Mouse (Mus musculus): ENCODE measurements around the gene Fgf7. TPM values are rescaled to one million over a fixed set of nuclear protein-coding genes. Genes with fewer than 3 reads are reported as not detected.

The Fgf7 gene
- polyA plus RNA-seq, 1 experiment from 2014 or later, result not detected

- Histone ChIP-seq H3K36me3 (no peaks in the 10 kb centered on the region), H3K27ac (no peak overlapping the region), H3K27me3 (replicated peaks) (no peaks in the 10 kb centered on the region; the same call in 1 of the 2 replicates), H3K4me3 (no peak overlapping the region), H3K9ac (no peak overlapping the region), H3K4me2 (no peak overlapping the region), H3K9me3 (replicated peaks) (no peaks in the 10 kb centered on the region), H3K4me1 (no peaks in the 10 kb centered on the region)
- WGBS (ENCODE audit: insufficient replicate concordance), result 58% methylated on average over 7 of the region's 7 CpGs
- ATAC-seq, result no peak
Observed at GRCm38 (mm10) chr2:126038221-126039000, 4.0 kb downstream of the Fgf7 start.

DNA sequence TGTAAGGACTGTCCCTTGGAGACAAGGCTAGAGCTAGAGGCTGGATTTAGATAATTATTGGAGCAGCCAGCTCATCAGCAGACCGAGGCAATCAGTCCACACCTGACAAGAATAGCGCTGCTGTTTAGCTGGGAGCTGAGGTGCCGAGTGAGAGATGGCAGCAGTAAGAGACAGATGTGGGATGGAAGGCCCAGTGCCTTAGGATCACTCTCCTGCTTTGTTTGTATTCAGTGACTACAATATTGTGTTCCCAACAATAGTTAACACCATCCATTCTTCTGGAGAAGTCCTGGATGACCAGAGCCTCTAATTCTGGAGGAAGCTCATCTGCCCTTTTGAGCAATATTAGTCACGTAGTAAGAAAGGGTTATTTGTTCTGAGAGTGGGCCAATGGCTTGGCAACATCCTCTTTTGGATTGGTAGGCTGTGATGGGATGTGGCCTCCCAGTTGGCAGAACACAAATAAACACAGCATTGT lies 5.0 kb downstream of the Fgf7 start:
- H3K9me3 ChIP-seq (replicated peaks), result no peaks in the 10 kb centered on the region
- no peaks in the 10 kb centered on the region; the same call in 1 of the 2 replicates for H3K27me3 ChIP-seq (replicated peaks)
- 52% methylated on average over 4 of the region's 4 CpGs for WGBS (ENCODE audit: insufficient replicate concordance)
- H3K27ac ChIP-seq, result no peak overlapping the region
- H3K4me3 ChIP-seq, result no peak overlapping the region
- H3K4me1 ChIP-seq, result no peaks in the 10 kb centered on the region
- H3K4me2 ChIP-seq, result no peak overlapping the region
- no peak for ATAC-seq
- H3K36me3 ChIP-seq, result no peaks in the 10 kb centered on the region
- no peak overlapping the region for H3K9ac ChIP-seq

- WGBS (ENCODE audit: insufficient replicate concordance), result 54% methylated on average over 2 of the region's 2 CpGs
Observed at GRCm38 (mm10) chr2:126040651-126041050, 6.2 kb downstream of the Fgf7 start.

GRCm38 (mm10) chr2:126041237-126041636 lies 6.8 kb downstream of the Fgf7 start:
- H3K4me2 ChIP-seq, result no peak overlapping the region
- no peak overlapping the region for H3K4me3 ChIP-seq
- H3K9ac ChIP-seq, result no peak overlapping the region
- H3K36me3 ChIP-seq, result no peaks in the 10 kb centered on the region
- H3K27ac ChIP-seq, result no peak overlapping the region
- ATAC-seq, result no peak
- no peaks in the 10 kb centered on the region for H3K9me3 ChIP-seq (replicated peaks)
- H3K27me3 ChIP-seq (replicated peaks), result no peaks in the 10 kb centered on the region; the same call in 1 of the 2 replicates
- H3K4me1 ChIP-seq, result no peaks in the 10 kb centered on the region
- 77% methylated on average over 6 of the region's 6 CpGs for whole genome bisulfite sequencing (ENCODE audit: insufficient replicate concordance)

More at GRCm38 (mm10) chr2:126040651-126041050, 6.2 kb downstream of the Fgf7 start:
- H3K9me3 ChIP-seq (replicated peaks), result no peaks in the 10 kb centered on the region
- no peaks in the 10 kb centered on the region; the same call in 1 of the 2 replicates for H3K27me3 ChIP-seq (replicated peaks)
- no peak overlapping the region for H3K4me2 ChIP-seq
- H3K27ac ChIP-seq, result no peak overlapping the region
- H3K36me3 ChIP-seq, result no peaks in the 10 kb centered on the region
- H3K4me1 ChIP-seq, result no peaks in the 10 kb centered on the region
- no peak for ATAC-seq
- H3K9ac ChIP-seq, result no peak overlapping the region
- no peak overlapping the region for H3K4me3 ChIP-seq

DNA sequence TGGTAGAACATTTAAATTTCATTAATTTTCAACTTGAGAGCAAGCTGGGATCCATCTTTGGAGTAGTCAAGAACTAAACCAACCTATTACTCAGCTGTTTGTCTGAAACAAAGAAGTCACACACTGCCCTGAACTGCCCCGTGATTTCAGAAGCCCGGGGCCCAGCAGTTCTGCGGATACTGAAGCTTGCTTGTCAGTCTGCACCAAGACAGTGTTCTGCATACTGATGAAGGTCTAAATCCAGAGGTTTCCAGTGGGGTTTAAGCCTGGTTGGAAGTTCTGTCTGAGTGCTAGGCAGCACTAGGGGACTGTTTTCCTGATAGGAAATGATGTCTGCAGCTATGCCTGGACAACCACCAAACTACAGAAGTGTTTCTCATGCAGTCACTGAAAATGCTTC lies 8.2 kb downstream of the Fgf7 start:
- Histone ChIP-seq H3K4me3 (no peak overlapping the region), H3K36me3 (no peaks in the 10 kb centered on the region), H3K27ac (no peak overlapping the region), H3K9me3 (replicated peaks) (no peaks in the 10 kb centered on the region), H3K4me2 (no peak overlapping the region), H3K9ac (no peak overlapping the region), H3K4me1 (no peaks in the 10 kb centered on the region), H3K27me3 (replicated peaks) (no peaks in the 10 kb centered on the region)
- no peak for ATAC-seq
- 59% methylated on average over 3 of the region's 3 CpGs for WGBS (ENCODE audit: insufficient replicate concordance)

- no peak for ATAC-seq
- Histone ChIP-seq H3K36me3 (no peaks in the 10 kb centered on the region), H3K27ac (no peak overlapping the region), H3K4me3 (no peak overlapping the region), H3K4me2 (no peak overlapping the region), H3K27me3 (replicated peaks) (no peaks in the 10 kb centered on the region), H3K4me1 (no peaks in the 10 kb centered on the region), H3K9me3 (replicated peaks) (no peaks in the 10 kb centered on the region), H3K9ac (no peak overlapping the region)
- 74% methylated on average over 5 of the region's 5 CpGs for WGBS (ENCODE audit: insufficient replicate concordance)
Observed at GRCm38 (mm10) chr2:126045621-126046020, 11.2 kb downstream of the Fgf7 start.

GRCm38 (mm10) chr2:126052749-126053557 lies 18.5 kb downstream of the Fgf7 start:
- H3K4me2 ChIP-seq, result no peak overlapping the region
- H3K4me3 ChIP-seq, result no peak overlapping the region
- H3K36me3 ChIP-seq, result no peaks in the 10 kb centered on the region
- no peaks in the 10 kb centered on the region for H3K27me3 ChIP-seq (replicated peaks)
- no peak overlapping the region for H3K9ac ChIP-seq
- H3K27ac ChIP-seq, result no peak overlapping the region
- ATAC-seq, result no peak
- H3K4me1 ChIP-seq, result no peaks in the 10 kb centered on the region
- no peaks in the 10 kb centered on the region for H3K9me3 ChIP-seq (replicated peaks)
- WGBS (ENCODE audit: insufficient replicate concordance), result 55% methylated on average over 6 of the region's 6 CpGs

- Histone ChIP-seq H3K4me2 (no peak overlapping the region), H3K9ac (no peak overlapping the region), H3K4me1 (no peaks in the 10 kb centered on the region), H3K27ac (no peak overlapping the region), H3K4me3 (no peak overlapping the region), H3K27me3 (replicated peaks) (no peaks in the 10 kb centered on the region), H3K36me3 (no peaks in the 10 kb centered on the region), H3K9me3 (replicated peaks) (no peaks in the 10 kb centered on the region)
- WGBS (ENCODE audit: insufficient replicate concordance), result 64% methylated on average over 5 of the region's 5 CpGs
- ATAC-seq, result no peak
Observed at GRCm38 (mm10) chr2:126053657-126054056, 19.2 kb downstream of the Fgf7 start.

GRCm38 (mm10) chr2:126060595-126060994 lies 26.1 kb downstream of the Fgf7 start:
- ATAC-seq, result no peak

DNA sequence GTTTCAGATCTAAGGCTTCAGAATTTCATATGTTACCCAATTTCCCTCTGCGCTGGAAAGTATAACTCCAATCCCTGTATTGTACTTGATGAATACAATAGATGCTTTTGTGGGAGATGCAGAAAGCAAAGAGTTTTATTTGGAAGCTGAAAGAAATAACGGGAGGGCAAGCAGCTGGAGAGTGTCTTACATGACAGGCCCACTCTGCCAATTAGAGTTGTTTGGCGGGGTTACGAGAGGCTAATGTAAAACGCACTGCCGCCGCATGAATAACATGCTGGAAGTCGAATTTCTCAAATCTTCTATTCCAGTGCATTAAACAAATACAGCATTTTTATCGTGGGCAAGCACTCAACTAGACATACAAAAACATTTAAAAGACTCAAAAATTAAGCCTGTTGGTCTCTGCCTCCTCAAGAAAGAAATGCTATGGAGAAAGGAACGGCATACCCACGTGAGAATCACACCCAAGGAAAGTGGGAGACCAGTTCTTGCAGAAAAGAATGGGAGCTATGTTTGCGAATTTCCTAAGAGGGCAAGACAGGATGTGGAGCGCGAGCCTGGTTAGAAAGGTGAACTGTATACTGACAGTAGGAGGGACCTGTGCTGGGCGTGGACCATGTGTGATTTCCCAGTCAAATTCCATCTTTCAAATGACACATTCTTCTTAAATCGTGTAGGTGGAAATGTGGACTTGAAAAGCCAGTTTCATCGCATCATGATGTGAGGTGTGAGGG lies 26.7 kb downstream of the Fgf7 start:
- Histone ChIP-seq H3K9me3 (replicated peaks) (no peaks in the 10 kb centered on the region), H3K27ac (no peak overlapping the region), H3K9ac (no peak overlapping the region), H3K36me3 (no peaks in the 10 kb centered on the region), H3K4me2 (no peak overlapping the region), H3K4me1 (no peaks in the 10 kb centered on the region), H3K27me3 (replicated peaks) (no peaks in the 10 kb centered on the region), H3K4me3 (no peak overlapping the region)
- 74% methylated on average over 17 of the region's 17 CpGs for WGBS (ENCODE audit: insufficient replicate concordance)
- ATAC-seq, result no peak

More at GRCm38 (mm10) chr2:126060595-126060994, 26.1 kb downstream of the Fgf7 start:
- Histone ChIP-seq H3K4me1 (no peaks in the 10 kb centered on the region), H3K36me3 (no peaks in the 10 kb centered on the region), H3K9me3 (replicated peaks) (no peaks in the 10 kb centered on the region), H3K27me3 (replicated peaks) (no peaks in the 10 kb centered on the region), H3K4me2 (no peak overlapping the region), H3K27ac (no peak overlapping the region), H3K4me3 (no peak overlapping the region), H3K9ac (no peak overlapping the region)
- WGBS (ENCODE audit: insufficient replicate concordance), result 62% methylated on average over 4 of the region's 4 CpGs

DNA sequence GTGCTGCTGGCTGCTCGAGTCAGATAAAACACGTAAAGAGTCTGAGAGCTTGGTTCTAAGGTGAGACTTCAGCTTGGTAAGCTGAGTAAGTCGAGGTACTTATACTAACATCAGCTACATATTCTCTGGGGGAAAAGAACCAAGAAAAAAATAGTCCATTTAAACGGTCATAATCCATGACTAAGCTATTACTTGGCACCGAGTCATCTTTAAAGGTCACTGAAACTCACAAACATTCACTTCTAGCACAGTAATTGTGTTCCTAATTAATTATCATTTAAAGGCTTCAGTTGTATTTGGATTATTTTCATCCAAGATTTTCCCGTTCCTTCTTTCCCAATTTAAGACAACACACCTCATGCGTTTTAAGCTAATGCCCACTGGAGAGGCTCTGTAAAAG lies 28.4 kb downstream of the Fgf7 start:
- WGBS (ENCODE audit: insufficient replicate concordance), result 72% methylated on average over 7 of the region's 7 CpGs
- H3K9ac ChIP-seq, result no peak overlapping the region
- no peaks in the 10 kb centered on the region for H3K36me3 ChIP-seq
- no peak overlapping the region for H3K27ac ChIP-seq
- no peaks in the 10 kb centered on the region for H3K27me3 ChIP-seq (replicated peaks)
- no peak overlapping the region for H3K4me2 ChIP-seq
- no peak overlapping the region for H3K4me3 ChIP-seq
- no peak for ATAC-seq
- no peaks in the 10 kb centered on the region for H3K9me3 ChIP-seq (replicated peaks)
- H3K4me1 ChIP-seq, result no peaks in the 10 kb centered on the region

All from liver, embryonic 12.5 days (tissue).